Mouse (Mus musculus) G1E (cell line): ENCODE measurements around the gene Relch.

Experiments used
- CTCF ChIP-seq: IDR thresholded peaks from 2 replicates; pipeline ENCODE4 v1.5.1; 2012; ENCODE audit warnings: low read depth, low read length, inconsistent platforms, mixed read lengths
- GATA1 ChIP-seq: IDR thresholded peaks from 2 replicates; pipeline ENCODE4 v1.6.1; 2012; ENCODE audit warnings: borderline replicate concordance, low read length, inconsistent platforms, mixed read lengths
- GATA2 ChIP-seq: IDR thresholded peaks from 2 replicates; pipeline ENCODE4 v1.6.1; 2012; ENCODE audit warnings: low read depth, low read length, inconsistent platforms, borderline replicate concordance
- POLR2AphosphoS5 ChIP-seq: IDR thresholded peaks from 2 replicates; pipeline ENCODE4 v1.6.1; 2012; ENCODE audit warnings: low read depth, low read length, inconsistent platforms; ENCODE audit not compliant: insufficient replicate concordance
- TAL1 ChIP-seq: conservative IDR thresholded peaks from 2 replicates; pipeline ENCODE4 v1.6.1; 2012; ENCODE audit warnings: low read depth, low read length, inconsistent platforms, mixed read lengths

DNA sequence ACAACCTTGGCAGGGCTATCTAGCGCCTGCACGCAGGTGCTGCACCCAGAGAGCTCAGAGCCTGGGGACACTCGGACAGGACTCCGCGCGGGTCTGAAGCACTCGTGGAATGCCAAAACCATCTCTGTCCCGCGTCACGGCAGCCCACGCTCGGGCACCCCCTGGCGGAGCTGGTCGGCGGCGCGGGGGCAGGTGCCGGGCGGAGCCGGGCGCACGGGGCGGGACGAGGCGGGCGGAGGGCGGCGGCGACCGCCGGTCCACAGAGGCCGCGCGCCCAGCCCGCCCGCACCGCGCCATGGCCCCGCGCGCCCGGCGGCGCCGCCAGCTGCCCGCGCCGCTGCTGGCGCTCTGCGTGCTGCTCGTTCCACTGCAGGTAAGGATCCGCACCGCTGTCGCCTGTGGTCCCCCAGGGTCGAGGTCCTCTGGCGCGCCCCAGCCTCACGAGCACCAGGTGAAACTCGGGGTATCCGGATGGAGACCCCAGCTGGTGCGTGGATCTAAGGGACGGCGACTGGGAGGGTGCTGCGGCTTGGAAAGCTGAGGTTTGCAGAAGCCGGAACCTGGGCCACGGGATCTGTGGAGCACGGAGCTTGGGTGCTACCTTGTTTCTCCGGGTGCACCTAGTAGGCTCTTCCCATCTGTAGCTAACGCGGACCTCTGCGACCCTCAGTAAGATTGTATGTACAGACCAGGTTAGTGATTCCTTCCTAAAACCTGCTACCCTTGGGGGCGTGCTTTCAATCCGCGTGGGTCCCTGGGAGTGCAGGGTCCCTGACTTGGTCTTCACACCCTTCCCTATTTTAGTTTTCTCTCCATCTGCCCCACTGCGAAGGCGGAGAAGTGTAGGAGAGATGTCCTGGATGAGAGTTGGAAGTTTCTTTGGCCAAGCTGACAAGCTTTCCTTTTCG lies 117.0 kb downstream of the Relch start, which contains the start of gene Tnfrsf11a:
- TF ChIP-seq CTCF (no peak), TAL1 (no peak), GATA1 (no peak), GATA2 (no peak), POLR2AphosphoS5 (no peak)
